Mouse (Mus musculus): ENCODE measurements around the gene Il12rb1. TPM values are rescaled to one million over a fixed set of nuclear protein-coding genes. Genes with fewer than 3 reads are reported as not detected.

Gene Il12rb1
- polyA plus RNA-seq, 1 experiment from 2014 or later, result 0.08 TPM

DNA sequence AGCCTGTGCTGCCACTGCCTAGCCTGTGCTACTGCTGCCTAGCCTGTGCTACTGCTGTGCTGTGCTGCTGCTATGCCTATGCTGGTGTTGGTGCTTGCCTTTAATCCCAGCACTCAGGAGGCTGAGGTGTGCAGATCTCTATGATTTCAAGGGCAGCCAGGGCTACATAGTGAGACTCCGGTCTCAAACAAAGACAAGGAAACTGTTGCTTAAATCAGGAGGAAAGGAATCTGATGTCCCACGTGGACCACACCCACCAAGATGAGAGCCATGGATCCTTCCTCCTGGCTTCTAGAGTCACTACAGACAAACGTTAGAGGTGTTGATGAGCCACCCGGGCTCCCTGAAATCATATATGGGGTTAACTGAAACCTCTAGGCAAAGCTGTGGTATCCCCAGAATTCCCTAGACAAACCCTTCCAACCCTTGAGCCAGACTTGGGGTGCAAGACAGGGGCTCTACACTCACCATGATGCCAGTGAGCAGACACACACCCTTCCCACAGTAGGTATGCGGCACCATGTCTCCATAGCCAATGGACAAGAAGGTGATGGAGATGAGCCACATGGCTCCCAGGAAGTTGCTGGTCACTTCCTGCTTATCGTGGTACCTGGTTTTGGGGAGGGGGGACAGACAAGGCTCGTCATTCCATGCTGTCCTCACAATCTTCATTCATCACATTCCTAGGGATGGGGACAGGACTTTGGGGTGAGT lies 42.0 kb downstream of the Il12rb1 start:
- Histone ChIP-seq H3K9me3 (ENCODE audit: control insufficient read depth, low read length) (no peaks in the 10 kb centered on the region), H3K27me3 (replicated peaks; ENCODE audit: control insufficient read depth, insufficient read depth, low read length) (no peaks in the 10 kb centered on the region), H3K27ac (ENCODE audit: low read length) (no peak overlapping the region), H3K36me3 (ENCODE audit: control insufficient read depth, insufficient read depth) (no peaks in the 10 kb centered on the region), H3K4me1 (replicated peaks; ENCODE audit: control insufficient read depth, insufficient read depth, low read length) (no peaks in the 10 kb centered on the region), H3K4me2 (ENCODE audit: low read length) (no peak overlapping the region), H3K4me3 (replicated peaks; ENCODE audit: low read length) (no peak overlapping the region), H3K9ac (replicated peaks; ENCODE audit: low read depth, low read length) (no peak overlapping the region)
- ATAC-seq, result no peak
- WGBS, result 86% methylated on average over 7 of the region's 7 CpGs

DNA sequence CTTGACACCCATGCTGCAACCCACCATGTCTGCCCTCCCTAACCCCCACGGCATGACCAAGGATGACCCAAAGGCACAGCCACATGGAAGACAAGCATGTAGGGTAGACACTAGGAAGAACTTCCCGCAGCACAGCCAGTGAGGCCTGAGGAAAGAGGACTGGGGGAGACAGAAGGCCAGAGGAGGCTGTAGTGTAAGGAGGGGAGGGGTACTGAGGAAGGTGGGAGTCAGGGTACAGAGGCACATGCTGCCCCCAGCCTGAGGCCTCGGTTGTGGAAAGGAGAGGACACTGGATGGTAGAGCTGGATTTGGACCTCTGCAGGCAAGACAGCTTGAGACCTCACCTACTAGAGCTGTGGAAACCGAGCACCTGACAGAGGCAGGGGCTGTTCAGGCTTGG lies 42.7 kb downstream of the Il12rb1 start:
- 89% methylated on average over 4 of the region's 4 CpGs for WGBS
- H3K4me1 ChIP-seq (replicated peaks; ENCODE audit: control insufficient read depth, insufficient read depth, low read length), result no peaks in the 10 kb centered on the region
- ATAC-seq, result no peak

DNA sequence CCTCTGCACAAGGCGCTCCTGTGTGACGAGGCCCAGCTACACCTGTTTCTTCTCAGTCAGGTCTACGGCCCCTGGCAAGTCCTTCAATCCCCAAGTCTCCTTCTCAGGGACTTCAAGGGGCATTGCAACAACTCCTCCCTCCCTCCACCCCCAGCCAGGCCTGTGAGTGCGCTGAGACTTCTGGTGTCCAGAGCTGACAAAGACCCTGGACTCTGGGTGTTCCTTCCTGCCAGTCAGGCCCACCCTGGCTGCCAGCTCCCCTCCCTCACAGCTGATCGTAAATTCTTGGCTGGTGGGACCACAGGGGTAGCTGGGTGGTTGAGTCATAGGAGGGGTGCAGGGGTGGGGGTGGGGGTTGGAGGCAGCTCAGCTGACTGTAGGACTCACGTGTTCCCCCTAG lies 43.6 kb downstream of the Il12rb1 start:
- 53% methylated on average over 6 of the region's 6 CpGs for WGBS
- no peak for ATAC-seq
- no peak overlapping the region for H3K27ac ChIP-seq (ENCODE audit: low read length)
- peaks cover 6% of the 10 kb centered on the region for H3K4me1 ChIP-seq (replicated peaks; ENCODE audit: control insufficient read depth, insufficient read depth, low read length)
- H3K27me3 ChIP-seq (replicated peaks; ENCODE audit: control insufficient read depth, insufficient read depth, low read length), result no peaks in the 10 kb centered on the region
- no peak overlapping the region for H3K4me3 ChIP-seq (replicated peaks; ENCODE audit: low read length)
- no peaks in the 10 kb centered on the region for H3K36me3 ChIP-seq (ENCODE audit: control insufficient read depth, insufficient read depth)
- H3K4me2 ChIP-seq (ENCODE audit: low read length), result no peak overlapping the region
- no peak overlapping the region for H3K9ac ChIP-seq (replicated peaks; ENCODE audit: low read depth, low read length)
- H3K9me3 ChIP-seq (ENCODE audit: control insufficient read depth, low read length), result no peaks in the 10 kb centered on the region

More for the DNA sequence above, 42.7 kb downstream of the Il12rb1 start:
- Histone ChIP-seq H3K9ac (replicated peaks; ENCODE audit: low read depth, low read length) (no peak overlapping the region), H3K27ac (ENCODE audit: low read length) (no peak overlapping the region), H3K4me3 (replicated peaks; ENCODE audit: low read length) (no peak overlapping the region), H3K27me3 (replicated peaks; ENCODE audit: control insufficient read depth, insufficient read depth, low read length) (no peaks in the 10 kb centered on the region), H3K36me3 (ENCODE audit: control insufficient read depth, insufficient read depth) (no peaks in the 10 kb centered on the region), H3K4me2 (ENCODE audit: low read length) (no peak overlapping the region), H3K9me3 (ENCODE audit: control insufficient read depth, low read length) (no peaks in the 10 kb centered on the region)

DNA sequence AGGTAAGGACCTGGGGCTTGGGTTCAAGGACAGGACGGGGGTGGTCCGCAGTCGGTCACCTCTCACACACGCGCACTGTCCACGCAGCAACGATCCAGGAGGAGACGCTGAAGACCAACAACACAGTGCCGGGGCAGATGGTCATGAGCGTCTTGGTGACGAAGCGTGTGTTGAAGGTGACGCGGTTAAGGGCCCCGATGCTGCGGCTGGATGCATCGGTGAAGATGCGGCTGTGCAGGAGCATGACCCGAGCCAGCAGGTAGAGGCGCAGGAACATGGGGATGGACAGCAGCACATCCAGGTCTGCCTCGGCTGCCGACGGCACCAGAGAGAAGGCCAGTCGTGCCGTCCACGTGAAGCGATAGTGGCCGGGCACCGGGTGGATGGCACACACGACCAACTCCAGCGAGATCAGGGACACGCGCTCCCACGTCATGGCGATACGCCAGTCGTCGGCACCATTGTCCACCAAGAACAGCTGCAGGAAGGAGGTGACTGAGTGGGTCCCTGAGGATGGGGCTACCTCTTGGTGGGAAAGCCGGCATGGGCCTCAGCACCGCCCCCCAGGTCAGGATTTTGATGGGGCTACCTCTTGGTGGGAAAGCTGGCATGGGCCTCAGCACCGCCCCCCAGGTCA lies 44.5 kb downstream of the Il12rb1 start:
- Histone ChIP-seq H3K27ac (ENCODE audit: low read length) (no peak overlapping the region), H3K4me1 (replicated peaks; ENCODE audit: control insufficient read depth, insufficient read depth, low read length) (peaks cover 13% of the 10 kb centered on the region), H3K27me3 (replicated peaks; ENCODE audit: control insufficient read depth, insufficient read depth, low read length) (no peaks in the 10 kb centered on the region), H3K9ac (replicated peaks; ENCODE audit: low read depth, low read length) (no peak overlapping the region), H3K36me3 (ENCODE audit: control insufficient read depth, insufficient read depth) (no peaks in the 10 kb centered on the region), H3K4me2 (ENCODE audit: low read length) (no peak overlapping the region), H3K4me3 (replicated peaks; ENCODE audit: low read length) (no peak overlapping the region), H3K9me3 (ENCODE audit: control insufficient read depth, low read length) (no peaks in the 10 kb centered on the region)
- 92% methylated on average over 41 of the region's 41 CpGs for WGBS
- ATAC-seq, result no peak

DNA sequence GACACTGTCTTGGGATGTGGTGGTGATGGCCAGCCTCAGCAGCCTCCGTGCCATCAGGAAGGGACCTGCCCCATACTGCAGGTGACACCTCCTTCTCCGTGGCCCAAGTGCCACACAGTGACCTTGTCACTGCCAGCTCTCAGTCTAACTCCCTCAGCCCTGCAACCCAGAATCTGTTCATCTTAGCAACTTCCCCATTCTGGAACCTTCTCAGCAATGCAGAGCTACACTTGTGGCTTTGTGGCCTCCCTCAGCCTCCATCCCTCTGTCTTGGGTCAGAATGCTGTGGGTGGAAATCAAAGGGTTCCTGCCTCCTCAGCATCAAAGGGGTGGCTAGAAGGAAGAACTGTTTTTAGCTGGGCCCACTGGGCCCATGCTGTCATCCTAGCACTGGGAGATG lies 45.6 kb downstream of the Il12rb1 start:
- WGBS, result 85% methylated on average over 2 of the region's 2 CpGs
- no peak overlapping the region for H3K4me2 ChIP-seq (ENCODE audit: low read length)
- no peak for ATAC-seq

DNA sequence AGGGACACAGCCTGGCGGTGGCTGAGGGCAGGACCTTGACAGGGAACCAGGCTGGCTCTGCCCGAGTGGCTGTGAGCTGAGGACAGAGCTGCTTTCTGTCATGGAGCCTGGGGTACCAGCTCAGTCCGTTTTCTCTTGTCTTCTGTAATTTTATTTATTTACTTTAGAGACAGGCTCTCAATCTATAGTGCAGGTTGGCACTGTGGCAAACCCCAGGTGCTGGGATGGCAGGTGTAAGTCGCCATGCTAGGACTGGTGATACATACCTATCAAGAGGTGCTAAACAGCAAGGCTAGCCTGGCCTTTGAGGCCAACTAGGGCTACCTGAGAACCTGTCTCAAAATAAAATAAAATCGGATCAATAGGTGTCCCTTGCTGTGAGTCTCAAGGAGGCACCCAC lies 47.8 kb downstream of the Il12rb1 start:
- ATAC-seq, result no peak
- Histone ChIP-seq H3K27me3 (replicated peaks; ENCODE audit: control insufficient read depth, insufficient read depth, low read length) (no peaks in the 10 kb centered on the region), H3K9me3 (ENCODE audit: control insufficient read depth, low read length) (no peaks in the 10 kb centered on the region), H3K4me2 (ENCODE audit: low read length) (no peak overlapping the region), H3K4me1 (replicated peaks; ENCODE audit: control insufficient read depth, insufficient read depth, low read length) (peaks cover 13% of the 10 kb centered on the region), H3K9ac (replicated peaks; ENCODE audit: low read depth, low read length) (no peak overlapping the region), H3K36me3 (ENCODE audit: control insufficient read depth, insufficient read depth) (no peaks in the 10 kb centered on the region), H3K27ac (ENCODE audit: low read length) (no peak overlapping the region), H3K4me3 (replicated peaks; ENCODE audit: low read length) (no peak overlapping the region)
- 67% methylated on average over 5 of the region's 5 CpGs for WGBS

More for the DNA sequence above, 45.6 kb downstream of the Il12rb1 start:
- Histone ChIP-seq H3K4me3 (replicated peaks; ENCODE audit: low read length) (no peak overlapping the region), H3K4me1 (replicated peaks; ENCODE audit: control insufficient read depth, insufficient read depth, low read length) (peaks cover 13% of the 10 kb centered on the region), H3K9me3 (ENCODE audit: control insufficient read depth, low read length) (no peaks in the 10 kb centered on the region), H3K36me3 (ENCODE audit: control insufficient read depth, insufficient read depth) (no peaks in the 10 kb centered on the region), H3K9ac (replicated peaks; ENCODE audit: low read depth, low read length) (no peak overlapping the region), H3K27ac (ENCODE audit: low read length) (no peak overlapping the region), H3K27me3 (replicated peaks; ENCODE audit: control insufficient read depth, insufficient read depth, low read length) (no peaks in the 10 kb centered on the region)

DNA sequence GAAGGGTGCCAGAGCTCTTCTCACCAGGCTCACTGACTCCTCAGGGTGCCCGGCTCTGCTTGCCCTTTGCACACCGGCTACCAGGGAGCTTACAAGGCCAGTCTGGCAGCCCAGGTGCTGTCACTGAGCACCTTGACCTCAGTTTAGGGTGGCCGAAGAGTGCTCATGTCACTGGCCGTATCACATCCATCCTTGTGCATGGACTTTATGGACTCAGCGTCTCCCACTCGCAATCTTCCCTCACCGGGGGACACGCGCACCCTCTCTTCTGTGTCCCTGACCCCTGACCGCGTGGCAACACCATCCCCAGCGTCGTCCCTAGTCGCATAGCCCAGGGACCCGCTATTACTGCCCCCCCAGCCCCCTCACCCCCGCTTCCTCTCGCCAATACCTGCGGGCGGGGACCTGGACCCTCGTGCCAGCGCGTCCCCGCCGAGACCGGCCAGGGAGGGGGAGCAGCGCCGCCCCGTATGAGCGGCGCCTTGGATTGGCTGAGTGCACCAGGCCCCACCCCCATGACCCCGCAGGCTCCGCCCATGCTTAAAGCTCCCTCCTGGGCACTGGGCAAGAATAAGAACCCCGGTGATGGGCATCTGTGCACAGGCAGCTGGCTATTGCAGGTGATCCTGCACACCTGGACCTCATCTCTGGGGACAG lies 48.4 kb downstream of the Il12rb1 start:
- Histone ChIP-seq H3K27ac (ENCODE audit: low read length) (no peak overlapping the region), H3K4me3 (replicated peaks; ENCODE audit: low read length) (peak overlapping the region; percentile 51), H3K9me3 (ENCODE audit: control insufficient read depth, low read length) (no peaks in the 10 kb centered on the region), H3K36me3 (ENCODE audit: control insufficient read depth, insufficient read depth) (no peaks in the 10 kb centered on the region), H3K9ac (replicated peaks; ENCODE audit: low read depth, low read length) (peak overlapping the region; percentile 63), H3K4me1 (replicated peaks; ENCODE audit: control insufficient read depth, insufficient read depth, low read length) (peaks cover 16% of the 10 kb centered on the region), H3K4me2 (ENCODE audit: low read length) (peak overlapping the region; percentile 75), H3K27me3 (replicated peaks; ENCODE audit: control insufficient read depth, insufficient read depth, low read length) (no peaks in the 10 kb centered on the region)
- 6% methylated on average over 33 of the region's 33 CpGs for WGBS
- ATAC-seq, result peak; percentile 79

DNA sequence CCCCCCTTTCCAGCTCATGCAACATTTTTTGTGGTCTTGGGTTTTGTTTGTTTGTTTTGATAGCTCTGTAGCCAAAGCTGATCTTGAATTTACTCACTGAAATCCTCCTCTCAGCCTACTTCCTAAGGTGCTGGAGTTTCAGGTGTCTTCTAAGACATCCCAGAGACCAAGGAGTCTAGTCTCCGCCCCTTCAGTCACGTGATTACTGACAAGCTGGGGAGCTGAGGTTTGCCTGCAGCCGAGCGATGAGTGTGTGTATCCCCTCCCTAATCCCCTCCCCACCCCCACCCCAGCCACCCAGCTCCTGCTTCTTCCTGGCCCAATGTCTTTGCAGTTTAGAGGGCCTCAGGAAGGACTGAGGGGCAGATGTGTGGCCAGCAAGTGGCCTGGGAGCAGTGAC lies 49.3 kb downstream of the Il12rb1 start:
- no peak for ATAC-seq
- WGBS, result 11% methylated on average over 4 of the region's 4 CpGs
- Histone ChIP-seq H3K9me3 (ENCODE audit: control insufficient read depth, low read length) (no peaks in the 10 kb centered on the region), H3K4me1 (replicated peaks; ENCODE audit: control insufficient read depth, insufficient read depth, low read length) (peaks cover 22% of the 10 kb centered on the region), H3K9ac (replicated peaks; ENCODE audit: low read depth, low read length) (no peak overlapping the region), H3K4me2 (ENCODE audit: low read length) (no peak overlapping the region), H3K36me3 (ENCODE audit: control insufficient read depth, insufficient read depth) (no peaks in the 10 kb centered on the region), H3K27me3 (replicated peaks; ENCODE audit: control insufficient read depth, insufficient read depth, low read length) (no peaks in the 10 kb centered on the region; the same call in 1 of the 2 replicates), H3K27ac (ENCODE audit: low read length) (no peak overlapping the region), H3K4me3 (replicated peaks; ENCODE audit: low read length) (no peak overlapping the region)

DNA sequence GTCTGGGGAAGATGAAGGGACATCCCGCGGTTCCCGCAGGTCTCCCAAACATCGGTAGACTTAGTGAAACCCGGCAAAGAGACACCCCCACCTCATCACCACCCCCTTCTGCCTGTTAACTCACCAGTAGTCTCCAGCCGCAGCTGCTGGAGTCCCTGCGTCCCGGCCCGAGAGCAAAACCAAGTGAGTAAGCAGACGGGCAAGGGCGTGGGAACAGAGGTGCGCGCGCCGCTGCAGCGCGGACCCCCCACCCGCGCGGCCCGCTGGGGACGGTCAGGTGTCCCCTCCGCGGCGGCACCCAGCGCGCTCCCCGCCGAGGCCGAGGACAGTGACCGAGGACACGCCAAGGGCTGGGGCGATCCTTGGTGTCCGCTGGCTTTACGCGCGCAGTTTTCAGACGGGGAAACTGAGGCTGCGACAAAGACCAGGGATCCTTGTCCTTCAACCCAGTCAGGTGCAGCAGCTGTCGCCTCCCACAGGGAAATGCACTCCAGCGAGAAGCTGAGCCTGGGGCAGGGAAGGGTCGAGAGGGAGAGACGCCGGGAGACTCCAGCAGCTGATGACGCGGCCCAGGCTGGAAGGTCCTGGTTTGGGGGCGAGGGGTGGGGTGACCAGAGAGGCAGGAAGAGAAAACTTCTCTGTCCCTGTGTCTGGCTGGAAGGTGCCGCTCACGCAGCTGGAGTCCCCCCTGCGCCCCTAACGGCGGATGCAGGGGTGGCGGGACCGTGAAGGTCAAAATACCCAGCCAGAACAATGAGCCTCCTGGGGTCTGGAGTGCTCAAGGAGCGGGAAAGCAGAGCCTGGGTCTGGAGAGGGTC lies 54.8 kb downstream of the Il12rb1 start, which contains the start of gene Kcnn1:
Gene Kcnn1 (minus strand): TSS at position 435 of the 818 bp plus-strand sequence.
- Histone ChIP-seq H3K4me3 (replicated peaks; ENCODE audit: low read length) (peak within 1 kb of the TSS; percentile 59), H3K27me3 (replicated peaks; ENCODE audit: control insufficient read depth, insufficient read depth, low read length) (no peaks in the 10 kb centered on the region; the same call in 1 of the 2 replicates), H3K4me1 (replicated peaks; ENCODE audit: control insufficient read depth, insufficient read depth, low read length) (peaks cover 40% of the 10 kb centered on the region), H3K9me3 (ENCODE audit: control insufficient read depth, low read length) (no peaks in the 10 kb centered on the region), H3K27ac (ENCODE audit: low read length) (peak within 1 kb of the TSS; percentile 96), H3K4me2 (ENCODE audit: low read length) (peak within 1 kb of the TSS; percentile 96), H3K36me3 (ENCODE audit: control insufficient read depth, insufficient read depth) (0 out of 2 replicates have a peak, but pooled peaks cover 4% of the 10 kb centered on the region), H3K9ac (replicated peaks; ENCODE audit: low read depth, low read length) (peak within 1 kb of the TSS; percentile 76)
- ATAC-seq, result no peak
- WGBS, result under 1% methylated on average over 55 of the region's 55 CpGs

All from forebrain, embryonic 16.5 days (tissue).